Mouse (Mus musculus) forebrain, embryonic 16.5 days (tissue): ENCODE data around the gene Pbld2. TPM values are rescaled to one million over a fixed set of nuclear protein-coding genes. Genes with fewer than 3 reads are reported as not detected.
A peak's percentile ranks its signal among the peaks of the same experiment; 100 is the strongest.

Experiments used
- ATAC-seq: fragments of 200-750 bp; cut with Nextera tagmentation; 2 replicates; pipeline ENCODE4 v1.8.0; 2017; ENCODE audit warnings: mild to moderate bottlenecking, moderate library complexity
- H3K27ac ChIP-seq: fragments of 300-500 bp; sonication (generic); 2 replicates; pipeline ENCODE4 v1.5.1; 2014; ENCODE audit warnings: low read length, control low read depth
- H3K27me3 ChIP-seq: fragments of 300-500 bp; sonication (generic); replicated peaks from 2 replicates; pipeline ENCODE4 v1.6.1; 2014; ENCODE audit warnings: low read length; ENCODE audit not compliant: control insufficient read depth, insufficient read depth
- H3K36me3 ChIP-seq: fragments of 300-500 bp; sonication (generic); 2 replicates; pipeline ENCODE4 v1.6.1; 2014; ENCODE audit not compliant: control insufficient read depth, insufficient read depth
- H3K4me1 ChIP-seq: fragments of 300-500 bp; sonication (generic); replicated peaks from 2 replicates; pipeline ENCODE4 v1.6.1; 2014; ENCODE audit warnings: low read length; ENCODE audit not compliant: control insufficient read depth, insufficient read depth
- H3K4me2 ChIP-seq: fragments of 300-500 bp; sonication (generic); 2 replicates; pipeline ENCODE4 v1.6.1; 2014; ENCODE audit warnings: mild to moderate bottlenecking, low read length, control low read depth
- H3K4me3 ChIP-seq: fragments of 300-500 bp; sonication (generic); replicated peaks from 2 replicates; pipeline ENCODE4 v1.5.1; 2014; ENCODE audit warnings: mild to moderate bottlenecking, low read length, control low read depth
- H3K9ac ChIP-seq: fragments of 300-500 bp; sonication (generic); replicated peaks from 2 replicates; pipeline ENCODE4 v1.6.1; 2014; ENCODE audit warnings: low read depth, low read length, control low read depth
- H3K9me3 ChIP-seq: fragments of 300-500 bp; sonication (generic); 2 replicates; pipeline ENCODE4 v1.6.1; 2016; ENCODE audit warnings: low read length; ENCODE audit not compliant: control insufficient read depth
- WGBS: fragments of 180-500 bp; shearing (Covaris S2); extraction: QIAGEN DNeasy Blood & Tissue Kit; methylation state at CpG from one replicate; pipeline ENCODE4 v1.1.7; 2014; 5-methylcytosine and 5-hydroxymethylcytosine counted together
- polyA plus RNA-seq: library from polyadenylated mRNA; unstranded; fragments of >200 nt; fragmentation: Nextera tagmentation; extraction: Ambion mirVana; gene quantifications from 2 replicates; pipeline ENCODE4 v1.2.1, GENCODE M21; 2015

Gene Pbld2
- polyA plus RNA-seq, 1 experiment from 2014 or later, result 1.3 TPM

GRCm38 (mm10) chr10:63023121-63023748 lies 880 bp upstream of the Pbld2 start:
- peaks cover 50% of the 10 kb centered on the region for H3K4me1 ChIP-seq
- H3K36me3 ChIP-seq, result no peaks in the 10 kb centered on the region
- WGBS, result under 1% methylated on average over 64 of the region's 68 CpGs

GRCm38 (mm10) chr10:63024580-63024910 lies 430 bp downstream of the Pbld2 start:
- H3K4me1 ChIP-seq, result peaks cover 42% of the 10 kb centered on the region
- peak overlapping the region; percentile 100 for H3K27ac ChIP-seq

More at GRCm38 (mm10) chr10:63023121-63023748, 880 bp upstream of the Pbld2 start:
- Histone ChIP-seq H3K27me3 (no peaks in the 10 kb centered on the region), H3K4me2 (peak overlapping the region; percentile 78), H3K9me3 (no peaks in the 10 kb centered on the region), H3K27ac (peak overlapping the region; percentile 100), H3K9ac (peak overlapping the region; percentile 99), H3K4me3 (peak overlapping the region; percentile 89)
- peak; percentile 29 for ATAC-seq

GRCm38 (mm10) chr10:63025016-63025415 lies 901 bp downstream of the Pbld2 start:
- Histone ChIP-seq H3K4me1 (peaks cover 42% of the 10 kb centered on the region), H3K36me3 (no peaks in the 10 kb centered on the region), H3K4me3 (peak overlapping the region; percentile 89), H3K27me3 (no peaks in the 10 kb centered on the region), H3K9ac (peak overlapping the region; percentile 88), H3K4me2 (peak overlapping the region; percentile 81), H3K9me3 (no peaks in the 10 kb centered on the region), H3K27ac (peak overlapping the region; percentile 100)
- WGBS, result 14% methylated on average over 2 of the region's 2 CpGs
- ATAC-seq, result no peak

More at GRCm38 (mm10) chr10:63024580-63024910, 430 bp downstream of the Pbld2 start:
- peak overlapping the region; percentile 88 for H3K9ac ChIP-seq
- H3K4me3 ChIP-seq, result peak overlapping the region; percentile 89
- peak overlapping the region; percentile 81 for H3K4me2 ChIP-seq
- peak; percentile 13 for ATAC-seq
- H3K36me3 ChIP-seq, result no peaks in the 10 kb centered on the region
- WGBS, result 0% methylated on average over 8 of the region's 8 CpGs
- no peaks in the 10 kb centered on the region for H3K27me3 ChIP-seq
- H3K9me3 ChIP-seq, result no peaks in the 10 kb centered on the region

- no peaks in the 10 kb centered on the region for H3K36me3 ChIP-seq
- peak overlapping the region; percentile 100 for H3K27ac ChIP-seq
- no peaks in the 10 kb centered on the region for H3K9me3 ChIP-seq
- no peak for ATAC-seq
- no peaks in the 10 kb centered on the region for H3K27me3 ChIP-seq
- WGBS, result 8% methylated on average over 6 of the region's 6 CpGs
- 0 out of 2 replicates have a peak overlapping the region, but pooled peaks have one; percentile 0 for H3K9ac ChIP-seq
- H3K4me1 ChIP-seq, result peaks cover 36% of the 10 kb centered on the region
- H3K4me2 ChIP-seq, result peak overlapping the region; percentile 81
- peak overlapping the region; percentile 89 for H3K4me3 ChIP-seq
These were observed 1.4 kb downstream of the Pbld2 start for GRCm38 (mm10) chr10:63025491-63026011.

- no peaks in the 10 kb centered on the region for H3K36me3 ChIP-seq
- peak overlapping the region; percentile 100 for H3K27ac ChIP-seq
- peak overlapping the region; percentile 20 for H3K4me3 ChIP-seq
- no peak for ATAC-seq
- WGBS, result under 1% methylated on average over 8 of the region's 8 CpGs
- no peaks in the 10 kb centered on the region for H3K9me3 ChIP-seq
- H3K27me3 ChIP-seq, result no peaks in the 10 kb centered on the region
- peaks cover 31% of the 10 kb centered on the region for H3K4me1 ChIP-seq
- H3K9ac ChIP-seq, result peak overlapping the region; percentile 50
- peak overlapping the region; percentile 81 for H3K4me2 ChIP-seq
These were observed 2.2 kb downstream of the Pbld2 start for GRCm38 (mm10) chr10:63026156-63026794.

GRCm38 (mm10) chr10:63026795-63027160 lies 2.7 kb downstream of the Pbld2 start:
- Histone ChIP-seq H3K36me3 (no peaks in the 10 kb centered on the region), H3K4me1 (peaks cover 27% of the 10 kb centered on the region), H3K9ac (peak overlapping the region; percentile 50), H3K27ac (peak overlapping the region; percentile 100), H3K4me2 (peak overlapping the region; percentile 81), H3K27me3 (no peaks in the 10 kb centered on the region), H3K4me3 (peak overlapping the region; percentile 20), H3K9me3 (no peaks in the 10 kb centered on the region)
- ATAC-seq, result no peak
- WGBS, result 21% methylated on average over 6 of the region's 6 CpGs

- H3K9ac ChIP-seq, result no peak overlapping the region
- no peaks in the 10 kb centered on the region for H3K9me3 ChIP-seq
- peak overlapping the region; percentile 100 for H3K27ac ChIP-seq
- H3K4me2 ChIP-seq, result no peak overlapping the region
- no peak for ATAC-seq
- 89% methylated on average over 10 of the region's 10 CpGs for WGBS
- H3K4me3 ChIP-seq, result no peak overlapping the region
- no peaks in the 10 kb centered on the region for H3K36me3 ChIP-seq
- H3K27me3 ChIP-seq, result no peaks in the 10 kb centered on the region
- H3K4me1 ChIP-seq, result peaks cover 24% of the 10 kb centered on the region
These were observed 3.5 kb downstream of the Pbld2 start for GRCm38 (mm10) chr10:63027376-63028161.

- ATAC-seq, result no peak
- H3K27me3 ChIP-seq, result no peaks in the 10 kb centered on the region
- 41% methylated on average over 4 of the region's 4 CpGs for WGBS
- H3K4me1 ChIP-seq, result peaks cover 24% of the 10 kb centered on the region
- H3K36me3 ChIP-seq, result no peaks in the 10 kb centered on the region
- H3K27ac ChIP-seq, result no peak overlapping the region
- H3K9me3 ChIP-seq, result no peaks in the 10 kb centered on the region
- no peak overlapping the region for H3K4me3 ChIP-seq
- no peak overlapping the region for H3K4me2 ChIP-seq
- H3K9ac ChIP-seq, result no peak overlapping the region
These were observed 4.3 kb downstream of the Pbld2 start for GRCm38 (mm10) chr10:63028396-63028795.

GRCm38 (mm10) chr10:63032267-63032666 lies 8.2 kb downstream of the Pbld2 start:
- Histone ChIP-seq H3K27me3 (no peaks in the 10 kb centered on the region), H3K36me3 (no peaks in the 10 kb centered on the region), H3K4me3 (no peak overlapping the region), H3K27ac (no peak overlapping the region), H3K9ac (no peak overlapping the region), H3K9me3 (no peaks in the 10 kb centered on the region), H3K4me1 (peaks cover under 1% of the 10 kb centered on the region; the same call in 1 of the 2 replicates), H3K4me2 (no peak overlapping the region)
- 88% methylated on average over 3 of the region's 3 CpGs for WGBS
- ATAC-seq, result no peak
